Mouse (Mus musculus): Measurements from ENCODE around the gene 1110051M20Rik.

DNA sequence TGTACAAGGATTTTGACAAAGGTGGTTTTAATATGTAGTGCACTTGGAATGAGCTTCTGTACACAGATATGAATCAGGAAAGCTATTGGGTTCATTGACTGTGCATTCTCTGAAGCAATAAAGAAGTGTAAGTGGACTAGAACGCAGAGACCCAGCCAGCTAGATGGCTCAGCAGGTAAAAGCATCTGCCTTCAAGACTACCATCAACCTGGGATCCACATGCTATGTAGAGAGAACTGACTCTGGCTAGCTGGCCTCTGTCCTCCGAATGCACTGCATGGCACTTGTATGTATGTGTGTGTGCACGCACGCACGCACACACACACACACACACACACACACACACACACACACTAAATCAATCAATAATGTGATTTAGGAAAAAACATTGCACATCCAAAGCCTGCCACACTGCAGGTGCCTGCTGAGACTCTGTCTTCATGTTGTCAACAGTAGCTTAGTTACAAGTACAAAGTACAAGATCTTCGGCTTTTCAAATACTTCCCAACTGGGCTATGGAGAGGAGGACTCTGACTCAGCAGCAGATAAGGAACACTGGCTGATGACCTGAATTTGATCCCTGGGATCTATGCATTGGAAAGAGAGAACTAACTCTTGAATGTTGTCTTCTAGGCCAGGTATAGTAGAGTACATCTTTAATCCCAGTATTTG, 57.1 kb downstream of the 1110051M20Rik start:
- no peak for TF ChIP-seq CTCF (IDR thresholded peaks at IDR 0.05; ENCODE audit: low read depth, low read length)
- TF ChIP-seq TAL1 (conservative IDR thresholded peaks at IDR 0.05; ENCODE audit: low read depth, low read length): no peak
- TF ChIP-seq GATA1 (IDR thresholded peaks at IDR 0.05; ENCODE audit: borderline replicate concordance, low read length): no peak
- no peak for TF ChIP-seq POLR2AphosphoS5 (IDR thresholded peaks at IDR 0.05; ENCODE audit: insufficient replicate concordance, low read depth, low read length)
- no peak for TF ChIP-seq GATA2 (IDR thresholded peaks at IDR 0.05; ENCODE audit: borderline replicate concordance, low read depth, low read length)
